Mouse (Mus musculus): ENCODE measurements around the gene Megf11. TPM values are rescaled to one million over a fixed set of nuclear protein-coding genes. Genes with fewer than 3 reads are reported as not detected.
"Not testable (repeated sequence)": the region's sequence is repeated elsewhere in the genome, so short reads cannot be mapped to it uniquely, and the experiment has no call there.

The Megf11 gene
- total RNA-seq, 2 experiments from 2014 or later: 2.0 to 3.0 TPM

DNA sequence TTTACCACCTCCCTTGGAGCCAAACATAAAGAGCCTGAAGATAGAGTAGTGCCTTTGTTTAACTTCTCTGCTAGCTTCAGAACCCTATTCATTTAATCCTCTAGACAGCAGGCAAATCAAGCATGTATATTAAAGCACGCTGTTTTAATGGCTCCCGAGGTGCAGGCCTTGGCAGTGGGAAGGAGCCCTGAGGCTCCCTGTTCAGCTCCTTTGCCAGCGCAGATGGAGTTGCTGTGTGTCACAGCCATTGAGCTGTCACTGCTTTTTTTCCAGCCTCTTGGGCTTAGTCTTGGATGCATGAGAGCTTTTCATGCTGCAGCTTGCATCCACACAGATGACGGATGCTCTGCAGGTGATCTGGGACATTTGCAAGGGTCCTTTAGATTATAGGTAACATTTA lies 81.1 kb downstream of the Megf11 start:
- no peak for DNase-seq

DNA sequence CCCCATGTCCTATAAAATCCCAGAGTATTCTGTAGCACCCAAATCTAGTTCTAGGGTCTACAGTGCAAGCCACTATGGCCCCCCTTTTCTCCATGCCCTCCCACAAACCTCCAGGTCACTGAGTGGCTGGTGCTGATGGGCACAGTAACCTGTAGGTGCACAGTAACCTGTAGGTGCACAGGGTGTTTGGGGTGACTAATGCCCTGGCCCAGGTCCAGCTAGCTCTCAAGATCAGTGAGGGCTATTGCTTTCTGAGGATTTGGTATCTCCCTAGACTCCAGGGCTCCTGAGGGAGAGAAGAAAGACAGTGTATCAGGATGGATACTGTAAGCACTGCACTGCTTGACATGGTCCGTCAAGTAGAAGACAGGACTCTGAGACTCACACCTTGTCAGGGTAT lies 85.4 kb downstream of the Megf11 start:
- no peak for DNase-seq

DNA sequence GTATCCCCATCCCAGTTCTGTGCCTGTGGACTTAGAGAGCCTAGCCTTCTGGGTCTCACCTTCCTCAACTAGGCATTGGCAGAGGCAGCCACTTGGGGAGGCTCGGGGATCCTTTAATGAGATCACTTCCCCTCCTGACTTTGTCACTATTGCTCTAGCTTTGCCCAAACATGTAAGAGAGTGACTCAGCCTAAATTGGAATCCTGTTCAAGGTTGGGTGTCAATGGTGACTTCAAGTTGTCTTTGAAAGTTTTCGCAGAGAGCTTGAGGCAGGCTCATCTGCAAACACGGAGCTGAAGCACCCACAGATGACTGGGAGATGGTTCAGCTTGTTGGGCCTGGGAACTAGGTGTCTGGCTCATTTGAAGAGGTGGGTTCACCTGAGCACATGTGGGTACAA lies 85.9 kb downstream of the Megf11 start:
- peak; percentile 25 for DNase-seq

DNA sequence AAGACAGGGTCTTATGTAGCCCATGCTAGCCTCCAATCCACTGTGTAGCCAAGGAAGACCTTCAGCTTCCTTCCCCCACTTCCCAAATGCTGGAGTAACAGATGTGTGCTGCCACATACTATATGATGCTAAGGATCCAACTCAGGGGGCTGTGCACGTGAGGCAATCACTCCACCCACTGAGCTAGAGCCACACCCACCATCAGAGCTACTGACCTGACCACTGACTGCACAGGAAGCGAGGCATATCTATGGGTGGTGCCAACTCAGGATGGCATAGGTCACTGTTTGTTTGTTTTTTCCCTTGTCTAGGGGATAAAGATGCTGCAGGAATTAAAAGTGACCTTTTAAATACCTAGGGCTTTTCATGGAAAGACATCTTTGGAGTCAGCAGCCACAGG lies 86.7 kb downstream of the Megf11 start:
- no peak for DNase-seq

- DNase-seq: no peak
Measured at GRCm38 (mm10) chr9:64472743-64473142, 87.3 kb downstream of the Megf11 start.

DNA sequence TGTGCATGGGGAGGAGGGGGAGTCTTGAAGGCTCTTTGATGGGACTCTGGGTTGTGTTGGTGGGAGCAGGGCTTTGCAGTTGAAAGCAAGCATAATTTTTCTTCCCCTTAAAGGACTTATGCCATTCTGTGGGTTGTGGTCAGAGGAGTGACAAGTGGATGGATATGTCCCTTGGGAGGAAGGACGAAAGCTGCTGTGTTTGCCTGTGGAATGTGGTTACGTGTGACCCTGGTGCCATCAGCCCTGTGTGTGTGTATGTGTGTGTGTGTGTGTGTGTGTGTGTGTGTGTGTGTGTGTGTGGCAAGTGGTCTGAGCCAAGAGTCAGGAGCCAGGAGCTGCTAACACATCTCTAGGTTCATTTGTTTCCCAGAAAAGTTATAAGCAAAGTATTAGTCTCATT lies 87.7 kb downstream of the Megf11 start:
- DNase-seq: peak; percentile 32

GRCm38 (mm10) chr9:64473695-64474094 lies 88.3 kb downstream of the Megf11 start:
- DNase-seq: no peak

DNA sequence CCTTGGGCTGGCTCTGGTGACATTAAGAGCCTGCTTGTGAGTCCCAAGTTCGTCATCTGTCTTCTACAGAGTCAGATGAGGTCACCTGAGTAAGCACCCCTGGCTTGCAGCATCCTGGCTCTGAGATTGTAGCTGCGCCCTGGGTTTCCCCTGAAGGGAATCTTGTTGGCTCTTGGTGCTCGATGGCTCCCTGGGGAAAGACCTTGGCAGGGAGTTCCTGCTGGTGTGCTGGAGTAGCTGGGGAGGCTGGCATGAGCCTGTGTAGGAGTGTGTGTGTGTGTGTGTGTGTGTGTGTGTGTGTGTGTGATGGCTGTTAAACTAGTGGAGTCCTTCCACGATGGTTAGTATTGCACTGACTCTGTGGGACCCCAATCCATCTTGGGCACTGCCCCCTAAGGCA lies 88.7 kb downstream of the Megf11 start:
- DNase-seq: peak; percentile 82

DNA sequence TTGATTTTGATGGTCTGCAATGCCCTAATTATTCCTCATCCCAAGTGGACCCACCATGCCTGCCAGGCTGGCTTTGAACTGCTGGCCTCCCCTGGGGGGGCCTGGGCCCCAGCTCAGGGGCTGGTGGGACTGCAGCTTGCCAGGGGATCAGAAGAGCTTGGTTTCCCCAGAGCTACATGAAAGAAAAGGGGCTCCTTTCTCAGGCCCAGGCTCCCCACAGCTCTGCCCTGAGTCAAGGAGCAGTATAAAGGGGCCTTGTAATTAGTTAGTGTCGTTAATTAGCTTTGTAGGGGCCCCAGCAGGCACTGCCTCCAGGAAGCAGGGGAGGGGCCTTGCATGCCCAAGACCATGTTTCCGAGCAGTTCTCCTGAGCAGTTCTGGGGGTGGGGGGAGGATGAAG lies 90.5 kb downstream of the Megf11 start:
- DNase-seq: no peak

GRCm38 (mm10) chr9:64477397-64477796 lies 92.0 kb downstream of the Megf11 start:
- not testable (repeated sequence) for DNase-seq

GRCm38 (mm10) chr9:64482126-64482525 lies 96.7 kb downstream of the Megf11 start:
- no peak for DNase-seq

GRCm38 (mm10) chr9:64487377-64487776 lies 102.0 kb downstream of the Megf11 start:
- no peak for DNase-seq

GRCm38 (mm10) chr9:64494647-64495046 lies 109.2 kb downstream of the Megf11 start:
- no peak for DNase-seq

DNA sequence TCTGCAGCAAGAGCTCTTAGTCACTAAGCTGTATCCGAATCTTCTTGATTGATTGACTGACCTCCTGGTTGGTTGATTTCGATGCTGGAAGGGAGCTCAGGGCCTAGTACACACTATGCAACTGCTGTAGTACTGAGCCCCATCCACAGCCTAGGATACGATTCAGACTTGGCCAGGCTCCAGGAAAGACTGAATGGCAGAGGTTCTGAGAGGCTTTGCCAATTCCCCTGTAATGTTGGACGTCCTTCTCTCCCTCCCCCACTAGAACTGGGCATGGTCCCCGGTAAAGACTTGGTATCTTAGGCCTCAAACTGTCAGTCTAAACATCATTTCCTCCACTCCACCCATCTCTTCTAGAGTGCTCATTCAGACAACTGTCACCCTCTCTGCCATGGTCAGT lies 113.5 kb downstream of the Megf11 start:
- DNase-seq: peak; percentile 62

- DNase-seq: no peak
Measured at GRCm38 (mm10) chr9:64501211-64501610, 115.8 kb downstream of the Megf11 start.

DNA sequence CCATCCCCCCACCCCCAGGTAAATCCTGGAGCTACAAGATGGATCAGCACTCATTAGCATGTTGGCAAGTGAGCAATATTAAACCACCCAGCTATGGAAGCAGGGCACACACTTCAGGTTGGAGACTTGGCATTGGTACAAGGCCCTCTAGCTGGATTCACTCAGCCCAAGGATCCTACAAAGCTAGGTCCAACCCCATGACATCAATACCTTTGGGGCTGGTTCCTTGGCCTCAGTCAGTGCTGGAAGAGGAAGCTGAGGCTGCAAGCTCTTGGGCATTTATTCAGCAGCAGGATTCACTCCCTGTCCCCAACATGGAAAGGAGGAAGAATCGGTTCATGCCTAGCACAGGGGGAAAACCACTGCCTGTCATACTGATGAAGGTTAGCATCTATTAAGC lies 118.6 kb downstream of the Megf11 start:
- DNase-seq: no peak

- DNase-seq: peak; percentile 35
Measured at GRCm38 (mm10) chr9:64504456-64504855, 119.0 kb downstream of the Megf11 start.

- peak; percentile 33 for DNase-seq
Measured at GRCm38 (mm10) chr9:64504921-64505320, 119.5 kb downstream of the Megf11 start.

DNA sequence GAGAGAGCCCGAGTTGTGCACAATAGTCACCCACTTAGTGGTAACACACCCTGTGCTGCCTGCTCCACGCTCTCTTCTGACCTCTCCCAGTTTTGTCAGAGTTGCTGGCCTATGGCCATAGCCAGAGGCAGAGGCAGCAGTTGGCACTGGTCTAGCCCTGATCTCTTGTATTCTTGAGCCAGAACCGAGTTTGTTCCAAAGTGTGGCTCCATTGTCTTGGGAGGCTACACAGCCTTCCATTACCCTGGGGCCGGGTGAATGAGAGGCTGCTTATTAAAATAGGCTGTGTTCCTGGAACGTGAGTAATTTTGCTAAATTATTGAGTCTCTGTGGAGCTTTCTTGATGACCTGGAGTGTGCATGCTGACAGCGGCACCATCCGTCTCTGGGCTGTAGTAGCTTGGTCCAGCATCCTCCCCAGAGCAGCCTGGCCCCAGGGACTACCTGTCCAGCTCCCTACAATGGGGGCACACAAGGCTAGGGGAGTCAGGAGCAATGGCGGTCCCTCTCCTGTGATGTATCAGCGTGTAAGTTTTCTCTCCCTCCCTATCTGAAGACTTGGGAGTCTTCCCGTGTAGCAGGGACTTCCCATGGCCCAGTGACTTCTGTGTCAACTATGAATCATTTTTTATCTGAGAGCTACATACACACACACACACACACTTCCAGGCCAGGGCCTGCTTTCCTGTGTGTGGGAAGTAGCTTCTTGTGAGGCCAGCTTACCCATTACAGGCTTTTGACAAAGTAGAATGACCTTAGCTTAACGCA lies 121.2 kb downstream of the Megf11 start:
- DNase-seq: peak; percentile 25

GRCm38 (mm10) chr9:64507207-64507517 lies 121.7 kb downstream of the Megf11 start:
- no peak for DNase-seq

DNA sequence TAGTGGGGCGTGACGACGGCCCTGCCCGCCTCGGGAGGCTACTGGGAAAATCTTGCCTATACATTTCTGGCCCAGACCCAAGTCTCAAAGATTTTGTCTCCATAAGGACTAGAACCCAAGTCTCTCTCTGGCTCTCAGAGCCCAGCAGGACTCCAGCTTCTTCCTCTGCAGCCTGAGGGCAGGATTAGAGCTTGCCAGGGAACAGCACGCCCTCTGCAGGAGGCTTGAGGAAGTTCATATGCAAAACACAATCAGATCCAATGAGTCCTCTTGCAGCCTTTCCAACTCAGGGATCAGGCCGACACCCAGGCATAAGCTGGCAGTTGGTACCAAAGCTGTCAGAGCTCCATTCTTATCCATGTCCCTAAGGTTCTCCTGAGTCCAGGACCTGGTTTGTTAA lies 122.6 kb downstream of the Megf11 start:
- no peak for DNase-seq

DNA sequence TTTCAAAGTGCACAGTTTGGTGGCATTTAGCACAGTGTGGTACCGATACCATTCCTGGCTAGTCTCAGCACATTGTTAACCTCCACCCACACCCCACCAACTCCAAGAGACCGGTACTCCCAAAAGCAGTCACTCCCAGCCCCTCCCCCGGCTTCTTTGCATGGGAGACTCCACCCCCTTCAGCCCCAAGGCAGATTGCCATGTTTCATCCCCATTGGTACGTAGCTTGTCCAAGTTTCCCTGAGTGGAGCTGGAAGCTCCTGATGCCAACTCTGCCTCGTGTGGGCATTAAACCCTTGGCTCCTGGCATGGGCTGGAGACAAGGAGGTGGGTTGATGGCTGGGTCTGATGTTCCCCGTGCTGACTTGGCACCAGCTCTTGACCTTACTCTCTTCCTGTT lies 129.4 kb downstream of the Megf11 start:
- DNase-seq: no peak

DNA sequence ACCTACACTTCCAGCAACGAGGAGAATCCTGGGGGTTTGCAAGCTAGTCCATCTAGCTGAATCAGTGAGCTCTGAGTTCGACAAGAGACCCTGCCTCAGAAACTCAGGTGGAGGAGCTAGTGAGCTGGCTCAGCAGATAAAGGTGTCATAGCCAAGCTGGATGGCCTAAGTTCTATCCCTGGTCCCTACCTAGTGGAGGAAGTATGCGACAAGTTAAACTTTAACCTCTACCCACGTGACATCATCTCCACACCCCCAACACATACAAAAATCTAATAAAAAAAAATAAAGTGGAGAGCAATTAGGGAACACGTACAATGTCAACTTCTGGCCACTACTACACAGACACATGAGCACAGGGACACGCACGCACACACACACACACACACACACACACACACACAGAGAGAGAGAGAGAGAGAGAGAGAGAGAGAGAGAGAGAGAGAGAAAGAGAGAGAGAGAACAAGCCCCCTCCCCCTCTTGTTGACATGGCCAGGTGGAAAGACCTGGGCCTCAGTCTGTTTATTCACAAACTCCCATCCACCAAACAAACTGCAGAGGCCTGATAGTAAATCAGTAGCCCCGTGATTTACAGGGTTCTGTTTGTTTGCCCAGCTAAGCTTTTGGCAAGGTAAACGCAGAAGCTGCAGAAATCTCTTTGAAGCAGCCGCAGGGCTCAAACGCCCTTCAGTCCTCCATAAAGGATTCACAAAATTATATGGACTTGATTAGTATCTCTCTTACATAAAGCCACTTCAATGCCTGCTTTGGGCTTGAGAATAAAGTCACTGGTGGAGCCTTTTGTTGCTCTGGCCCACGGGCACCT lies 134.7 kb downstream of the Megf11 start:
- DNase-seq: no peak

- DNase-seq: no peak
Measured at GRCm38 (mm10) chr9:64520747-64521283, 135.4 kb downstream of the Megf11 start.
